Mouse (Mus musculus): ENCODE measurements at regions not wholly inside any gene's neighbourhood (a gene's known extent, or its start where the extent isn't known, plus 50 kb on each side); places are given as distances from the start of the nearest gene placed in this dataset.

- DNase-seq (ENCODE audit: extremely low spot score, low read depth, low spot score): no peak
These were observed 355.5 kb upstream of the Prox1 start for GRCm38 (mm10) chr1:190526046-190526445.

DNA sequence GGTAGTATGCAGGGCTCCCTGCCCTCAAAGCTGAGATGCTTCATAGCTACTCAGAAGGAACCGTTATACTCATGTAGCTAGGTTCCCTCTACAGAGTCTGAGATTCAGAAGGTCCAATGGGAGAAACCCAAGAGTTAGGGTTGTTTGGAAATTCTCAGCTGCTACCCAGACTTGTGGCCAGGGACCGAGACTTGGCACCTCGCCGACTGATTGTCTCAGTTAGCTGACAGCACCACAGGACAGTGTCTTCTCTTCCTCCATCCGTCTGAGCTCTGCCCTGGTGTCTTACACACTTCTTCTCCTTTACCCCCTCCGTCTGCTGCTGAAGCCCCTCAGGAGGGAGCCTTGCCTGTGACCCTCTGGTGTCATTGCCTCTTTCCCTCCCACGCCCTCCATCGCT is 329.6 kb upstream of the Prox1 start:
- no peak for DNase-seq (ENCODE audit: extremely low spot score, low read depth, low spot score)

GRCm38 (mm10) chr1:190497474-190497873 is 327.0 kb upstream of the Prox1 start:
- no peak for DNase-seq (ENCODE audit: extremely low spot score, low read depth, low spot score)

- no peak for DNase-seq (ENCODE audit: extremely low spot score, low read depth, low spot score)
These were observed 325.4 kb upstream of the Prox1 start for GRCm38 (mm10) chr1:190495741-190496520.

DNA sequence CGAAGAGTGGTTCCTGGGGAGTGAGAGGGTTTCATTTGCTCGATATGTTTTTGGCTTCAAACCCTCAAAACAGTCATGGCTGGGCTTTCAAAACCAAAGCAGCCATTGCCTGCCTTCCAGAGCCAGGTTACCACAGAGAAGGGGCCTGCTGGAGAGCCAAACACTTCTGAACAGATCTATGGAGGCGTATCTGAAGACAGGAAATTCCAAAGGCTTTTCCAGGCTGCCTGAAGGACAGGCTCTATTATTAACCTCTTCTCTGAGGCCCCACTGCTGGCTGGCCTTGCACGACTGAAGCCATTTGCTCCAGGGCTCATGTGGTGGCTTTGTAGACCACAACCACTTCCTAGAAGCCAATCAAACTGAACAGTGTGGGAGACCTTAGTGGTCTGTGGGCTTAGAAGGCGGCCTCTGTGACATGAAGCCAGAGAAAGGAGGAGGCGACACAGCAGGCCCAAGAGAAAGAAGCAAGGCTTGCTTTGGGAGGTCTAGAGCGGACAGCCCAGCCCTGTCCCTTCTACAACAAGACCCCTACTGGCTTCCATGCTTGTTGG is 316.1 kb upstream of the Prox1 start:
- DNase-seq (ENCODE audit: extremely low spot score, low read depth, low spot score): no peak

- DNase-seq (ENCODE audit: extremely low spot score, low read depth, low spot score): no peak
These were observed 312.9 kb upstream of the Prox1 start for GRCm38 (mm10) chr1:190483366-190483765.

DNA sequence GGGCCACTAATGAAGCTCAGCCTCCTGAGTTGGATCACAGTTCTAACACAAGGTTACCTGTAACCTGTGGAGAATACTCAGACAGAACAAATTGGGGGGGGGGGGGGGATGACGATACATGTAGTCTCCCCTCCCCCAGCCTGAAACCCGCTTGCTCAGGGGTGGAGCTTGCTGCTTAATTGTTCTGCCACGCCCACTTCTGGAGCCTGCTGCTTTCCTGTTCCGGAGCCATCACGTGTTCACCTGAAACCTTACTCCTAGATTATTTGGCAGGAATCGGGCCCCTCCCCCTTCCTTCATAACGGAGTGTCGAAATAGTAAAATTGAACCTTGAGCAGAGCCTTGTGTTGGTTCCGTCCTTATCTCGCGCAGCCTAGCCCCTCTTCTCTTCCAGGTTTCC is 310.6 kb upstream of the Prox1 start:
- DNase-seq (ENCODE audit: extremely low spot score, low read depth, low spot score): no peak

GRCm38 (mm10) chr1:190480601-190481000 is 310.1 kb upstream of the Prox1 start:
- DNase-seq (ENCODE audit: extremely low spot score, low read depth, low spot score): no peak

GRCm38 (mm10) chr1:190472761-190473160 is 302.2 kb upstream of the Prox1 start:
- DNase-seq (ENCODE audit: extremely low spot score, low read depth, low spot score): no peak

DNA sequence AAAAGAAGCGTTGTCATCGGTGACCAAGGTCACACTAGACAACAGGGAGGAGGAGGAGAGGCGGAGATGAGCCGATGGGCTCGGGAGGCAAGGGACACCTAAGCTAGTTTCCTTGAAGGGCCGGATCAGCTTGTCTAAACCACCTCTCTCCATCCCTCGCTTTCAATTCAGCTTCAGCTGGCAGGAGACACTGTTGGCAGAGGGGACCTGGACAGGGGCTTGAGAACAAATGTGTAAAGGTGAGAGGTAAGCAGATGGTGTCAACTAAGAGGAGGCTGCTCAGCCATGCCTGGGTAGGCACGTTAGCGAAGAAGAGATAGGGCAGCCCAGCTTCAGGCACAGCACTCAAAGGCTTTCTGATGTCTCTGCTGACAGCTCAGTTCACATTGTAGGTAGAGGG is 299.8 kb upstream of the Prox1 start:
- no peak for DNase-seq (ENCODE audit: extremely low spot score, low read depth, low spot score)

- DNase-seq (ENCODE audit: extremely low spot score, low read depth, low spot score): no peak
These were observed 287.1 kb upstream of the Prox1 start for GRCm38 (mm10) chr1:190457541-190458061.

- DNase-seq (ENCODE audit: extremely low spot score, low read depth, low spot score): no peak
These were observed 283.0 kb upstream of the Prox1 start for GRCm38 (mm10) chr1:190453549-190453948.

DNA sequence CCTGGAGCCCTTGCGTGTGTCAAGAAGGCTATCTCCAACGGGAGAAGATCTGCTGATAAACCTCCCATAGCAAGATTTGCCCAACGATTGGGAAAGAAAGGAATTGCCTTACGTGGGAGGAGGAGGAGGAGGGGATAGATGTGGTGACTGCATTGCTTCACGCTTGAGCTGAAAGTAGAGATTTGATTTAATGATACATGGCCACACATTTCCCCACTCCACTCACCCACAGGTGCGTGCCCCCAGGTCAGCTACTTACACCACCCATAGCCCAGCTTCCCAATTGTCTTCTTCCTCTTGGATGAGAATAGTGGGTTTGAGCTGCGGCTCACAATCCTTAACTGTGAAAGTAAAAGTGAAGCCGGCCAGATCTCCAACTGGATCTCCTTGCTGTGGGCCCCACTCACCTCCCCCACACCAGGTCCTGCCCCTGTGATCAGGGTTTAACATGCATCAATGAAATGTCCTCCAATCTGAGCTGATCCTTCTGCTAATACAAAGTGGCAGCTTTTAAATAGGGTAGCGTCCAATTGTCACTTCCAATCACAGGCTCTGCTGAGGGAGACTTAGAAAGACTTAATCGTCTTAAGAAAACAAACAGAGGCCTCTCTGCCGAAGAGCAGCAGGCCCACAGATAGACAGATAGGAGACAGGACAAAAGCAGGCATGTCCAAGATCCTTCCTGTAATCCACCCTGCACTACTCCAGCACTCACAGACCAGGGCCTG is 281.8 kb upstream of the Prox1 start:
- DNase-seq (ENCODE audit: extremely low spot score, low read depth, low spot score): no peak

DNA sequence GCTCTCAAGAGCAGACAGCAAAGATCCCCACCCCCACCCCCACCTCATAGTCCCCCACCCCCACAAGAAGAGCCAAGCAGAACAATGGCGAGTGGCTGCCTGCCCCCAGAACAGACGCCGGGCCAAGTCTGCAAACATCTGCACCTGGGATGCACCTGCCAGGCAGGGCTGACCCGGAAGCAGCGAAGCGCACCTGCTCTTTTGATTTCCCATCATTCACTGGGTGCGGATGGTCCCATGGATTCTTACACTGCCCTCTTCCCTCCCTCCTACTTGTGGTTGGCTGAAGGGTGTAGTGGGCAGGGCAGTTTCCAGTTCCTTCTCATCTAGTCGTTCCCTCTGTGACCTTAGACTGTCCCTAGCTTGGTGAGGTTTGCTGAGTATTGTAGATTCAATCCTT is 277.7 kb upstream of the Prox1 start:
- DNase-seq (ENCODE audit: extremely low spot score, low read depth, low spot score): no peak

- no peak for DNase-seq (ENCODE audit: extremely low spot score, low read depth, low spot score)
These were observed 276.7 kb upstream of the Prox1 start for GRCm38 (mm10) chr1:190447253-190447652.

DNA sequence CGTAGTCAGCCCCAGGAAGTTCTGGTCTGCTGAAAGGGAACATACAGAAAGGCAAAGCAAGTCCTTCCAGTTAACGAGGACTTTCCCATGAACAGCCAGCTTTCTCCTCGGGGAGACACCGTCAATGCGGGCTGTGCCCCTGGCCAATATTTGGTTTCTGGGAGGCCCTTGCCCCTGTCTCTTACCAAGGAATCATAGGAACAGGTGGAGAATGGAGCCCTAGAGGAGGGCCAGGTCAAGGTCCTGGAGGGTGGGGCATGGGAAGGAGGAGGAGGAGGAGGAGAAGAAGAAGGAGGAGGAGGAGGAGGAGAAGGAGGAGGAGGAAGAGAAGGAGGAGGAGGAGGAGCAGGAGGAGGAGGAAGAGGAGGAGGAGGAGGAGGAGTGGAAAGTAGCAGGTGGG is 276.2 kb upstream of the Prox1 start:
- no peak for DNase-seq (ENCODE audit: extremely low spot score, low read depth, low spot score)

DNA sequence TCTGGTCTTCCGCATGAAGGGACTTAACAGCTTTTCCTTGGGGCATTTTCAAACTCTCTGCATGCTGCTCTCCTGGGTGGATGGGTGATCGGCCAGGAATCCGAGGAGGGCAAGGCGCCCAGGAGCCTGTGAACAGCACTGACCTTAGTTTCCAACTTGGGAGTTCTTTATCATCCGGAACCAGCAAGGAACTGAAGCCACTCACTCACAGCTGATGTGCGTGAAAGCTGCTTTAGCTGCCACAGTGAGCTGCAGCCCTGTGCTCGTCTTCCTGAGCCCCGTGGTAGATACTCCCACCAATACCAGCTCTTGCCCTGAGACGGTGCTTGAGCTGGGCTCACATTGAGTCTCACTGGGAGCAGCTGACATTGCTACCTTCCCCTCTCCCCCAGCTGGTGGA is 273.9 kb upstream of the Prox1 start:
- no peak for DNase-seq (ENCODE audit: extremely low spot score, low read depth, low spot score)

DNA sequence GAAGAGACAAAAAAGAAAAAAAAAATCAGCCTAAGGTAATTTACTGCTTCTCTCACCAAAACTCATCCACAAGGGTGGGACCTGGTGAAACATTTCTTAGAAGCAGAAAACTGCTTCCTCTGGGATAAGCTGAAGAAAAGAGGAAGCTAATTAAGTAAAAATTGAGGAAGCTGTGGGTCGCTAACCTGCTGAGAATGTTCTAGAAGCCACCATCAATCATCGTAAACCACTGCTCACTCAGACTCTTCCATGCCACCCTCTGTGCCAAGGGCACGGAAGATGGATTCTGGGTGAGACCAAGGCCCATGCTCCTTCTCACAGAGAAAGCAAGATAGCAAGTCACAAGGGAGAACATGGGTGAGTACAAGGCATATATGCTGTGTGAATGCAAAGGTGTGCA is 272.7 kb upstream of the Prox1 start:
- DNase-seq (ENCODE audit: extremely low spot score, low read depth, low spot score): no peak

GRCm38 (mm10) chr1:190442166-190442565 is 271.7 kb upstream of the Prox1 start:
- no peak for DNase-seq (ENCODE audit: extremely low spot score, low read depth, low spot score)

- DNase-seq (ENCODE audit: extremely low spot score, low read depth, low spot score): no peak
These were observed 268.3 kb upstream of the Prox1 start for GRCm38 (mm10) chr1:190438789-190439188.

DNA sequence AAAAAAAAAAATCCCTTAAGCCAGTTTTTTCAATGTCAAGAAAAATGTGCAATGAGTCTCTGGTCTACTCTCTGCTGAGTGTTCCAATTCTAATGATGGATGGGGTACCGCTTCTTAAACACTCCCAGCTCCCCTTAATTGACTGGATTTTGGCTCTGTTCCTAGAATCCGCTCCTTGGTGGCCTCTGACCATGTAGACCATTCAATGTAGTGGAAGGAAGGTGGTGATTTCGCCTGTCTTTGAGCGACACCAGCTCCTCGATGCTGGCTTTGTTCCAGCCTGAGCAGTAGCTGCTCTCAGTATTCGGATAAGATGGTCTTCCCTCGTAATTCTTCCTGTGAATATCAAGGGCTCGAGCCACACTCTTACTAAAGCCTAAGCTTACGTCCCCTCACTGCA is 252.4 kb upstream of the Prox1 start:
- no peak for DNase-seq (ENCODE audit: extremely low spot score, low read depth, low spot score)

DNA sequence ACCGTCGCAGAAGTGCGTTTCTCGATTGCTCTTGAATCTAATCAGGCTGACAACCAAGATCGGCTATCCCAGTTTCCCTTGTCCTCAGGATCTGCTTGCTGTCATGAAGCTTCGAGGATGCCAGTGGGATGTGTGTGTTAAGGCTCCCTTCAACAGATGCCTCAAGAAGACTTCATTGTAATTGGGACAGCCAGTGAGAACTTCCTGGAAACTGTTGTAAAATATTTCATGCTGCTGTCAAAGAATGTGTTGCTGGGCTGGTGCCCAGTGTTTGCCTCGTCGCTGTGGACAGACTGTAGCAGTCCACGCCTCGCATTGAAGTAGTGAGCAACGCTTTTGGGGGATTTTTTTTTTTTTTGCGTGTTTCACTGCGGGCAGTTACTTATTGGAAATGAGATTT is 249.2 kb upstream of the Prox1 start:
- no peak for DNase-seq (ENCODE audit: extremely low spot score, low read depth, low spot score)
